Mouse (Mus musculus) megakaryocyte-erythroid progenitor cell, adult 5 weeks (primary cell): Measurements from ENCODE around the gene Cox7a2. TPM values are rescaled to one million over a fixed set of nuclear protein-coding genes. Genes with fewer than 3 reads are reported as not detected.

ENCODE experiments used
- polyA plus RNA-seq: library from polyadenylated mRNA; stranded (reverse); fragments of >175 nt; gene quantifications from 2 replicates; pipeline ENCODE4 v1.2.3, GENCODE M21; 2012

Cox7a2 gene
- polyA plus RNA-seq = 16.2 and 16.7 TPM in 2 replicates

GRCm38 (mm10) chr9:79759385-79760005 is at the start of gene Cox7a2:
Cox7a2 (minus strand) TSS chr9:79759878.

GRCm38 (mm10) chr9:79792841-79793835 is 33.5 kb upstream of the Cox7a2 start, which contains the start of gene Tmem30a:
Tmem30a (minus strand) TSS chr9:79793507.

GRCm38 (mm10) chr9:79718481-79719370 is 41.0 kb downstream of the Cox7a2 start, which contains the start of gene Col12a1:
Col12a1 (minus strand) TSS chr9:79718831.

Other genes with a start within 250 kb of the Cox7a2 start
- gene Col12a1, start 41.0 kb downstream of the Cox7a2 start, polyA plus RNA-seq = not detected in 2 replicates
- 99.5 and 125 TPM in 2 replicates for gene Tmem30a, start 33.6 kb upstream of the Cox7a2 start, polyA plus RNA-seq